Mouse (Mus musculus) embryonic fibroblast, embryonic 13.5 days (primary cell): Measurements from ENCODE around the gene Adm2. TPM values are rescaled to one million over a fixed set of nuclear protein-coding genes. Genes with fewer than 3 reads are reported as not detected.

Source experiments
- H3K27ac ChIP-seq: 2 replicates; pipeline ENCODE4 v1.5.1; 2012; ENCODE audit warnings: low read length, control low read depth, inconsistent platforms; ENCODE audit not compliant: insufficient read depth
- H3K4me1 ChIP-seq: 2 replicates; pipeline ENCODE4 v1.6.1; 2011; ENCODE audit warnings: low read length; ENCODE audit not compliant: control insufficient read depth, insufficient read depth
- H3K4me3 ChIP-seq: 2 replicates; pipeline ENCODE4 v1.5.1; 2011; ENCODE audit warnings: mild to moderate bottlenecking, control low read depth, low read length; ENCODE audit not compliant: insufficient read depth
- CTCF ChIP-seq: IDR thresholded peaks from 2 replicates; pipeline ENCODE4 v1.5.1; 2011; ENCODE audit warnings: mild to moderate bottlenecking, control low read depth, low read length, moderate library complexity, borderline replicate concordance; ENCODE audit not compliant: insufficient read depth
- POLR2A ChIP-seq: IDR thresholded peaks from 2 replicates; pipeline ENCODE4 v1.6.1; 2011; ENCODE audit warnings: low read depth, mild to moderate bottlenecking, control low read depth, low read length, moderate library complexity
- polyA plus RNA-seq: library from polyadenylated mRNA; stranded (reverse); fragments of >200 nt; gene quantifications from 2 replicates; pipeline ENCODE4 v1.2.4, GENCODE M21; 2011; ENCODE audit warnings: low read depth; ENCODE audit not compliant: missing spikeins, insufficient read length

Adm2 gene
- polyA plus RNA-seq, 1 experiment: 8.4 TPM

- TF ChIP-seq POLR2A: no peak
- TF ChIP-seq CTCF: no peak
- Histone ChIP-seq H3K4me1 (peaks cover 10% of the 10 kb centered on the region), H3K4me3 (no peak overlapping the region), H3K27ac (no peak overlapping the region)
Observed at GRCm38 (mm10) chr15:89308406-89309139, 13.9 kb upstream of the Adm2 start.

GRCm38 (mm10) chr15:89309962-89310498 lies 12.5 kb upstream of the Adm2 start:
- Histone ChIP-seq H3K27ac (no peak overlapping the region), H3K4me3 (no peak overlapping the region)

GRCm38 (mm10) chr15:89313359-89313758 lies 9.2 kb upstream of the Adm2 start:
- Histone ChIP-seq H3K4me3 (no peak overlapping the region), H3K27ac (no peak overlapping the region), H3K4me1 (peaks cover 10% of the 10 kb centered on the region)
- no peak for TF ChIP-seq CTCF
- no peak for TF ChIP-seq POLR2A

More at GRCm38 (mm10) chr15:89309962-89310498, 12.5 kb upstream of the Adm2 start:
- TF ChIP-seq POLR2A (no peak), CTCF (no peak)
- H3K4me1 ChIP-seq: peaks cover 10% of the 10 kb centered on the region

- Histone ChIP-seq H3K4me1 (peaks cover 10% of the 10 kb centered on the region), H3K27ac (no peak overlapping the region), H3K4me3 (peak overlapping the region; percentile 72)
- TF ChIP-seq CTCF: no peak
- no peak for TF ChIP-seq POLR2A
Observed at GRCm38 (mm10) chr15:89314107-89314506, 8.4 kb upstream of the Adm2 start.

- no peak overlapping the region for H3K27ac ChIP-seq
Observed at GRCm38 (mm10) chr15:89314511-89315189, 7.9 kb upstream of the Adm2 start.

GRCm38 (mm10) chr15:89315190-89315731 lies 7.3 kb upstream of the Adm2 start, which contains the start of gene Sbf1:
Gene Sbf1 (minus strand): TSS chr15:89315311.
- TF ChIP-seq POLR2A (peak; percentile 78), CTCF (no peak)
- H3K27ac ChIP-seq: no peak within 1 kb of the TSS
- peaks cover 5% of the 10 kb centered on the region; the same call in 1 of the 2 replicates for H3K4me1 ChIP-seq
- peak within 1 kb of the TSS; percentile 72 for H3K4me3 ChIP-seq

More at GRCm38 (mm10) chr15:89314511-89315189, 7.9 kb upstream of the Adm2 start:
- Histone ChIP-seq H3K4me1 (peaks cover 7% of the 10 kb centered on the region), H3K4me3 (peak overlapping the region; percentile 72)
- TF ChIP-seq POLR2A: no peak

- Histone ChIP-seq H3K4me3 (no peak overlapping the region), H3K27ac (no peak overlapping the region), H3K4me1 (peaks cover 5% of the 10 kb centered on the region; the same call in 1 of the 2 replicates)
- TF ChIP-seq CTCF (no peak), POLR2A (no peak)
Observed at GRCm38 (mm10) chr15:89316146-89316545, 6.4 kb upstream of the Adm2 start.

- Histone ChIP-seq H3K4me3 (no peak overlapping the region), H3K27ac (no peak overlapping the region), H3K4me1 (no peaks in the 10 kb centered on the region)
- TF ChIP-seq POLR2A: no peak
- TF ChIP-seq CTCF: no peak
Observed at GRCm38 (mm10) chr15:89321264-89321663, 1.3 kb upstream of the Adm2 start.

- Histone ChIP-seq H3K4me1 (no peaks in the 10 kb centered on the region), H3K4me3 (peak overlapping the region; percentile 26), H3K27ac (no peak overlapping the region)
- TF ChIP-seq POLR2A (no peak), CTCF (no peak)
Observed at GRCm38 (mm10) chr15:89323656-89324055, 1.1 kb downstream of the Adm2 start.
